Mouse (Mus musculus) midbrain, embryonic 13.5 days (tissue): ENCODE measurements at regions not wholly inside any gene's neighbourhood (a gene's known extent, or its start where the extent isn't known, plus 50 kb on each side); places are given as distances from the start of the nearest gene placed in this dataset.
A peak's percentile ranks its signal among the peaks of the same experiment; 100 is the strongest.

ENCODE experiments used
- ATAC-seq: fragments of 200-750 bp; cut with Nextera tagmentation; 2 replicates; pipeline ENCODE4 v1.8.0; 2017; ENCODE audit warnings: mild to moderate bottlenecking, moderate TSS enrichment, moderate library complexity
- H3K27ac ChIP-seq: fragments of 300-500 bp; sonication (generic); 2 replicates; pipeline ENCODE4 v1.5.1; 2015; ENCODE audit warnings: inconsistent platforms, mild to moderate bottlenecking, moderate library complexity
- H3K27me3 ChIP-seq: fragments of 300-500 bp; sonication (generic); 2 replicates; pipeline ENCODE4 v1.6.1; 2015; ENCODE audit warnings: mild to moderate bottlenecking, inconsistent platforms
- H3K36me3 ChIP-seq: fragments of 300-500 bp; sonication (generic); 2 replicates; pipeline ENCODE4 v1.6.1; 2015; ENCODE audit warnings: mild to moderate bottlenecking, inconsistent platforms
- H3K4me1 ChIP-seq: fragments of 300-500 bp; sonication (generic); replicated peaks from 2 replicates; pipeline ENCODE4 v1.6.1; 2015; ENCODE audit warnings: inconsistent platforms
- H3K4me2 ChIP-seq: fragments of 300-500 bp; sonication (generic); replicated peaks from 2 replicates; pipeline ENCODE4 v1.6.1; 2015; ENCODE audit warnings: moderate library complexity, mild to moderate bottlenecking, inconsistent platforms
- H3K4me3 ChIP-seq: fragments of 300-500 bp; sonication (generic); replicated peaks from 2 replicates; pipeline ENCODE4 v1.5.1; 2015; ENCODE audit warnings: mild to moderate bottlenecking, inconsistent platforms
- H3K9ac ChIP-seq: fragments of 300-500 bp; sonication (generic); replicated peaks from 2 replicates; pipeline ENCODE4 v1.6.1; 2015; ENCODE audit warnings: mild to moderate bottlenecking, inconsistent platforms
- H3K9me3 ChIP-seq: fragments of 300-500 bp; sonication (generic); 2 replicates; pipeline ENCODE4 v1.6.1; 2016; ENCODE audit warnings: mild to moderate bottlenecking, inconsistent platforms
- WGBS: fragments of 180-500 bp; shearing (Covaris S2); methylation state at CpG from one replicate; pipeline ENCODE4 v1.1.7; 2015; 5-methylcytosine and 5-hydroxymethylcytosine counted together

DNA sequence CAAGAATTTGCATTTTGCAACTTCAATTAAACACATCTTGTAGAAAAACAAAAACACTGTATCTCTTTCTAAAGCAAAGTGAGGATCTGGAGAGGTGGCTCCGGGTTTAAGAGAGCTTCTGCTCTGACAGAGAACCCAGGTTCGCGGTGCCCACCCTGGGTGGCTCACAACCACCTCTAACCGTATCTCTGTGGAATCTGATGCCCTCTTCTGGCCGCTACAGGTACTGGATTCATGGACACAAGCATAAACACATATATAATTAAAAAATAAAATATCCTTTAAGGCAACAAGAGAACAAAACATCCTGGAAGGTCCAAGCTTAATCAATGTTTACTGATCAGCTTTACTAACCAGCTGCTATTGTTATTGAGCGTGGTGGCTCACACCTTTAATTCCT, 124.3 kb upstream of the Dock1 start:
- no peak overlapping the region for H3K4me2 ChIP-seq
- 85% methylated on average over 6 of the region's 6 CpGs for WGBS
- H3K9ac ChIP-seq: no peak overlapping the region
- H3K27ac ChIP-seq: no peak overlapping the region
- H3K36me3 ChIP-seq: no peaks in the 10 kb centered on the region
- 0 out of 2 replicates have a peak, but pooled peaks cover 3% of the 10 kb centered on the region for H3K27me3 ChIP-seq
- H3K9me3 ChIP-seq: no peaks in the 10 kb centered on the region; the same call in 1 of the 2 replicates
- ATAC-seq: no peak
- peaks cover 15% of the 10 kb centered on the region for H3K4me1 ChIP-seq
- H3K4me3 ChIP-seq: no peak overlapping the region

DNA sequence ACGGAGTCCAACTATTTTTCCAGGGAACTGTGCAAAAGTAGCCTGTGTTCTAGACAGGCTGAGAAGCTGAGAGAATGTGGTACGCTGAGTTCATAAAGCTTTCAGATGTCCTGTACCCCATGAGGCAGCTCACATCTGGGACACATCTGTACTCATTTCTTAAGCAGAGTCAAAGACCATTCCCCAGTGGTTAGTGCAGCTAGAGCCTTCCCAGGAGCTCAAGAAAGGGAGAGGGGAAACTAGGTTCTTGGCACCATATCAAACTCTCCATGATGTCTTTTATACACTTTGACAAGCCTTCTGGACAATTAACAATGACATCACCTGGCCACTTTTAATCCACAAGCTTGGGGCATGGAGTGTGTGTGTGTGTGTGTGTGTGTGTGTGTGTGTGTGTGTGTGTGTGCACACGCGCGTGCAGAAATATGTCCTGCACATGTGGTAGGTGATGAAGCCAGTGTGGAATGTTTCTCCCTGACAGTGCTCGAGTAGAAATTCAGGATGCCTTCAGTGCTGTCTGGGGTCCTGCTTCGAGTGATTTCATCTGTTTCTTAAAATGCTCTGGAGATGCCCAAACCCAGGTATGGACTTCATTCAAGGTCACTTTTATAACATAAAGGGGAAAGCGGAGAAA, 121.1 kb upstream of the Dock1 start:
- no peak for ATAC-seq
- H3K27ac ChIP-seq: no peak overlapping the region
- no peaks in the 10 kb centered on the region for H3K36me3 ChIP-seq
- H3K4me1 ChIP-seq: peaks cover 15% of the 10 kb centered on the region
- no peak overlapping the region for H3K4me2 ChIP-seq
- H3K9ac ChIP-seq: no peak overlapping the region
- H3K4me3 ChIP-seq: no peak overlapping the region
- no peaks in the 10 kb centered on the region for H3K27me3 ChIP-seq
- H3K9me3 ChIP-seq: no peaks in the 10 kb centered on the region; the same call in 1 of the 2 replicates
- WGBS: 89% methylated on average over 8 of the region's 8 CpGs

DNA sequence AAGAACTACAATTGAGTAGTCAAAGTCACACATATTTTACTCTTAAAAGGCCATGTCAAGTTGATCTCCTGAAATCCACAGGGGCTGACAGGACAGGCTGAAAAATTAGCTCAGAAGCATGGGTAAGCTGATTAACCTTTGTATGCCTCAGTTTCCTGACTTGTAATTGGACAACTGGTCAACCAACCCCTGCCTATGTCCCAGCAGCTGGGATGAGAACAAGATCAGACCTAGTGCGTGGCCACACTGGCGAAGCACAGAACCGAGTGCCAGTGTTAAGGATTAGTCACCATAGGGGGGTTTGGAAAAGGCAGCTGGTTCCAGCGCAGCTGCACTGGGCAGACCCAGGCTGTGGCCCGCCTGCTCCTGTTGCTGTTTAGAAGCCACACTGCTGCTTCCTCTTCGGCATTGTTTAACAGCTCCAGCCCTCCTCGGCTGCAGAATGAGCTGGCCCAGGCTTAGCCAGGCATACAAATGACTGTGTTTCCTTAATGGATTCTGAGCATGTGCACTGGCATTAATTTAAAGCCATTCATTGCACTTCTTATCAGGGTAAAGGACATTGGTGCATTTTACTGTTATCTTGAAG, 120.1 kb upstream of the Dock1 start:
- WGBS: 6% methylated on average over 7 of the region's 7 CpGs
- peaks cover 15% of the 10 kb centered on the region for H3K4me1 ChIP-seq

DNA sequence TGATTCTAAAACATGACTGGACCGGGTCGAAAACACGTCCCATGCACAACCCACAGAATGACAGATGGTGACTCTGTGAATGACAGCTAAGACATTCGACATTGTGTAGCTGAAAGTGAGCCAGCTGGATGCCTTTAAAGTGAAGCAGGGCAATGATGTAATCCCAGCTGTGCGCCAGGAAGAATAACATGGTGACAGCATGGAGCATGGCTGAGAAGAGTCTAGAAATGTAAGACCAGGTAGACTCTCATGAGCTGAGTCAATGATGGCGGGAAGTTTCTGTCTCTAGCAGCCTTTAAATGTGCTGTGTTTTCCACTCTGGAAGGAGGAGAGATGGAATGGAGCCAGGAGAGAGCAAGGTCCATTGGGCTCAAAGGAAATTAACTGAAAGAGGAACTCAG, 118.4 kb upstream of the Dock1 start:
- H3K4me1 ChIP-seq: peaks cover 15% of the 10 kb centered on the region
- H3K27me3 ChIP-seq: no peaks in the 10 kb centered on the region
- no peak overlapping the region for H3K27ac ChIP-seq
- no peak overlapping the region for H3K4me3 ChIP-seq
- H3K9me3 ChIP-seq: no peaks in the 10 kb centered on the region
- H3K4me2 ChIP-seq: no peak overlapping the region
- no peaks in the 10 kb centered on the region for H3K36me3 ChIP-seq
- H3K9ac ChIP-seq: no peak overlapping the region
- WGBS: 62% methylated on average over 6 of the region's 6 CpGs
- ATAC-seq: no peak

More for the DNA sequence above, 120.1 kb upstream of the Dock1 start:
- H3K27ac ChIP-seq: peak overlapping the region; percentile 61
- H3K36me3 ChIP-seq: no peaks in the 10 kb centered on the region
- peak; percentile 94 for ATAC-seq
- no peaks in the 10 kb centered on the region for H3K27me3 ChIP-seq
- no peak overlapping the region for H3K4me3 ChIP-seq
- H3K9ac ChIP-seq: no peak overlapping the region
- no peaks in the 10 kb centered on the region; the same call in 1 of the 2 replicates for H3K9me3 ChIP-seq
- H3K4me2 ChIP-seq: no peak overlapping the region

DNA sequence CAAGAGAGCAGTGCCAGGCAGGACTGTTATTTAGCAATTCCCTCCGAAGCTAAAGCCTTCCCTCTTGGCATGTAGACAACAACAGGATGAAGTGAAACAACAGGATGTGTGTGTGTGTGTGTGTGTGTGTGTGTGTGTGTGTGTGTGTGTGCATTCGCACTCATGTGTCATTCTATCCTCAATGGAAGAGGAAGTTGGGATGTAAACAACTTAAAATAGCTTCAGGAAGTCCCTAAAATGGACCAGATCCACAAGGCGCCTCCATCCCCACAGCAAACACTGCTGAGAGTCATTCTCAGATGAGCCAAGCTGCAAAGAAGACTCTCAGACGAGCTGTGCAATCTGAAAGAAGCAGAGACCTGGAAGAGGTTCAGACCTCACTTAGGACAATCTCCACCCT, 114.4 kb upstream of the Dock1 start:
- no peaks in the 10 kb centered on the region for H3K9me3 ChIP-seq
- H3K4me1 ChIP-seq: peaks cover under 1% of the 10 kb centered on the region
- no peaks in the 10 kb centered on the region for H3K27me3 ChIP-seq
- no peak overlapping the region for H3K9ac ChIP-seq
- 83% methylated on average over 4 of the region's 4 CpGs for WGBS
- H3K27ac ChIP-seq: no peak overlapping the region
- no peak overlapping the region for H3K4me2 ChIP-seq
- no peak overlapping the region for H3K4me3 ChIP-seq
- no peaks in the 10 kb centered on the region for H3K36me3 ChIP-seq
- no peak for ATAC-seq

DNA sequence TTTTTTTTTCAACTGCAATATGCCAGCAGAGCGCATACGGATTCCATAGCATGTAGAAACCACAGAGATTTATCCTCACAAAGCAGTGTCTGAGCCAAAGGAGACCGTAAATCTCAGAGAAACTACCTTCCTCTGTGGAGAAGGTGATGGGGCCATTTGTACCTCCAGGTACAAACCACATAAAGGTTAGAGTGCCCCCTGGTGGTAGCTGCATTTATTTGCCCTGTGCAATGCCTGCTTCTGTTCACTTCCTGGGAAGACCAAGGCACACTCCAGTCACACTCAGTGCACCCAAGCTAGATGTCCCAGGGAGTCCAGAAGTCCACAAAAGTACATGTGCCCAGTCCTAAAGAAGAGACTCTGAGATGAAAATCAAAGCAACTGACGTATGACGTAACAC, 104.1 kb upstream of the Dock1 start:
- no peaks in the 10 kb centered on the region for H3K4me1 ChIP-seq
- no peaks in the 10 kb centered on the region; the same call in 1 of the 2 replicates for H3K9me3 ChIP-seq
- H3K4me2 ChIP-seq: no peak overlapping the region
- no peaks in the 10 kb centered on the region for H3K36me3 ChIP-seq
- H3K4me3 ChIP-seq: no peak overlapping the region
- no peak overlapping the region for H3K9ac ChIP-seq
- no peaks in the 10 kb centered on the region for H3K27me3 ChIP-seq
- ATAC-seq: no peak
- H3K27ac ChIP-seq: no peak overlapping the region
- WGBS: 86% methylated on average over 5 of the region's 5 CpGs

DNA sequence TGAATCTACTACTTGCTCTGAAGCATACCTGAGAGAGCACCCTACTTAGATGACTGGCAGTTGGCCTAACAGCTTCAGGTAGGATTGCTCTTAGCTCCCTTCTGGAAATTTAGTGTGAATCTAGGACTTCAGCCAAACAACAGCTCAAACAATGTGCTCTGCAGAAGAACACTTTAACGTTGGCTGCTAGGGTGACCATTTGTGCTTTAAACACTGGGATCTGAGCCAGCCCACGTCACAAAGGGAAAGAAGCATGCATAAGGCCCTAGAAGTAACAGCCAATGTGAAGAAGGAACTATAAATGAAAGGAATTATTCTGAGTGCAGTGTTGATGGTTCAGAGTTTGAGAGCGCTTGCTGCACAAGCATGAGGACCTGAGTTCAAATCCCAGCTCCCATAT, 101.2 kb upstream of the Dock1 start:
- H3K27me3 ChIP-seq: no peaks in the 10 kb centered on the region
- WGBS: 81% methylated on average over 3 of the region's 3 CpGs
- ATAC-seq: no peak

DNA sequence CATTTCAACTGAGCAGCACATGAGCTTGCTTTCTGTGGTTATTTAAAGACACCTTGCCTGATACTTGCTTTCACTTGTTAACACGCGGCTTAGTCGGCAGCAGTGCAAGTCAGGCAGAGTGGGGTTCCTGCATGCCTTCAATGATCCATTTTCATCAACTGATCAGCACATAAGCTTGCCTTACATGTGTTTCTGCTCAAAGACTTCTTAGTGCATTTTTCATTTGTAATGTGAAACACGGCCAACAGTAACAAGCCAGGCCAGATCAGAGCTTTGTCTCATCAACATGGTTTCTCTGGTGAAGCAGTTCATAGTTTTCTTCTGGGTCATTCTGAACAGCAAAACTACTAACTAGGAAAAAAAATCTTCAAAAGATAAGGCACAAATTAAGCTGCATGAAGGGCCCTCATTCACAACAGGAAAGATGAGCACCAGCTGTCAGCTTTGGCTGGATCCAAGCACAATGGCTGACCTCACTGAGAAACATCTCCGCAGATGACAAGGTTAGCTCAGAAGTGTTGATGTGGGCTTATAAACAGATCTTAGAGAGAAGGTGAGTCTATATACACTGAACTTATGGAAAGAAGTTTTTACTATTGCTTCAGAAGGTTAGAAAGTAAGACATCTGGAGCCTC, 100.2 kb upstream of the Dock1 start:
- H3K27me3 ChIP-seq: no peaks in the 10 kb centered on the region
- H3K4me3 ChIP-seq: no peak overlapping the region
- H3K9me3 ChIP-seq: no peaks in the 10 kb centered on the region; the same call in 1 of the 2 replicates
- H3K4me1 ChIP-seq: no peaks in the 10 kb centered on the region
- H3K4me2 ChIP-seq: no peak overlapping the region
- ATAC-seq: no peak
- no peak overlapping the region for H3K27ac ChIP-seq
- H3K9ac ChIP-seq: no peak overlapping the region
- 92% methylated on average over 5 of the region's 5 CpGs for WGBS
- H3K36me3 ChIP-seq: no peaks in the 10 kb centered on the region

More for the DNA sequence above, 101.2 kb upstream of the Dock1 start:
- Histone ChIP-seq H3K9me3 (no peaks in the 10 kb centered on the region; the same call in 1 of the 2 replicates), H3K9ac (no peak overlapping the region), H3K27ac (no peak overlapping the region), H3K4me3 (no peak overlapping the region), H3K4me1 (no peaks in the 10 kb centered on the region), H3K36me3 (no peaks in the 10 kb centered on the region), H3K4me2 (no peak overlapping the region)

DNA sequence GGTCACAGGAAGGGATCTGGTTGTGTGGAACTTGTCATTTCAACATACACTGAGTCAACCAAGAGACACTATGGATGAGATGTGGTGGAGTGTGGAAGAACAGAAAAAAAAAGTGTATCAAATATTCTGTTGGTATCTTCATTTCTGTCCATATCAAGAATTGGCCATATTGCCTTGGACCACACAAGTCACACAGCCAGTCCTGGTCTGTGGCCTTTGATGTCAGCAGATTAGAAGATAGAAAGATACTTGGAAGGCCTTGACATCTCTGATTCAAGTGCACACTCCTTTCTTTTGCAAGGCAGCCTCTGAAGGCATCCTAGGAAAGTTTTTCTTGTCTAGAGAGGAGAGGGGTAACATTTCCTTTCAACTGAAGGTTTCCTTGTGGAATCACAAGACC, 88.7 kb upstream of the Dock1 start:
- no peaks in the 10 kb centered on the region for H3K4me1 ChIP-seq
- no peak for ATAC-seq
- no peak overlapping the region for H3K9ac ChIP-seq
- no peaks in the 10 kb centered on the region for H3K36me3 ChIP-seq
- H3K27me3 ChIP-seq: no peaks in the 10 kb centered on the region
- H3K27ac ChIP-seq: no peak overlapping the region
- no peak overlapping the region for H3K4me3 ChIP-seq
- no peak overlapping the region for H3K4me2 ChIP-seq
- H3K9me3 ChIP-seq: no peaks in the 10 kb centered on the region

DNA sequence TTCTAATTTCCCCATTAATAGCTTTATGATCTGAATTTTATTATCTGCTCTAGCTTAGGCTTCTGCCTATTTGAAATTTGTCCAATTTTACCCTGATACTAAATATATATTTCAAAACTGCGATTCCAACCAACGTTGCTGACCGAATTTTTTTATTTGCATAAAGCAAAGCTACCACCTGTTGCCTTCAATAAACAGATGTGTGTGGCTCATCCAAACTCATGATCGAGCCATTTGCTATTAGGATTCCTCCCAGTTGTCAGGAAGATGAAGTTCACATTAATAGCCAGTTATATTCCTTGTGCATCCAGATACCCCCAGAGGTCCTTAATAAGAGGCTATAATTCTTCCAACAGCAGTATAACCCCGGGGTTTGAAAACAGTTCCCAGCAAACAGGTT, 85.0 kb upstream of the Dock1 start:
- Histone ChIP-seq H3K27me3 (no peaks in the 10 kb centered on the region), H3K27ac (no peak overlapping the region), H3K4me3 (no peak overlapping the region), H3K4me2 (no peak overlapping the region), H3K9ac (no peak overlapping the region), H3K36me3 (no peaks in the 10 kb centered on the region), H3K4me1 (no peaks in the 10 kb centered on the region), H3K9me3 (no peaks in the 10 kb centered on the region)
- 90% methylated on average over 5 of the region's 5 CpGs for WGBS
- ATAC-seq: no peak

DNA sequence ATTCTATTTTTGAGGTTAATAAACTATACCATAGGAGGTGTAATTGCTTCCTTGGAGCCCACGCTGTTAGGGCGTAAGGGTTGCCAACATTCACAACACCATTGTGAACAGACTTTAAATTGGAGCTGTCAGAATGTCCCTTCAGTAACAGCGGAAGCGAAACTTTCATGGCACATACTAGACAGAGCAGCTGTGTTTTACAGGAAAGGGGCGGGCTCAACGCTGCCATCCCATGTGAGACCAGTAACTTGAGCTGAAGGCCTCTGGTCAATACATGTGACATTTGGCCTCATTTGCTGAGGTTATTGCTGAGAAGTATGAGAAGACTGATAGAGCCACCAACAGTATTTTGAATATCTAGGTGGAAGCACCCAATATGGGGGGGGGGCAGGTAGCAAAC, 83.5 kb upstream of the Dock1 start:
- no peak for ATAC-seq
- no peak overlapping the region for H3K4me2 ChIP-seq
- H3K4me3 ChIP-seq: no peak overlapping the region
- H3K4me1 ChIP-seq: no peaks in the 10 kb centered on the region
- H3K27me3 ChIP-seq: no peaks in the 10 kb centered on the region
- no peaks in the 10 kb centered on the region for H3K36me3 ChIP-seq
- H3K27ac ChIP-seq: no peak overlapping the region
- 93% methylated on average over 6 of the region's 6 CpGs for WGBS
- H3K9me3 ChIP-seq: no peaks in the 10 kb centered on the region
- no peak overlapping the region for H3K9ac ChIP-seq

DNA sequence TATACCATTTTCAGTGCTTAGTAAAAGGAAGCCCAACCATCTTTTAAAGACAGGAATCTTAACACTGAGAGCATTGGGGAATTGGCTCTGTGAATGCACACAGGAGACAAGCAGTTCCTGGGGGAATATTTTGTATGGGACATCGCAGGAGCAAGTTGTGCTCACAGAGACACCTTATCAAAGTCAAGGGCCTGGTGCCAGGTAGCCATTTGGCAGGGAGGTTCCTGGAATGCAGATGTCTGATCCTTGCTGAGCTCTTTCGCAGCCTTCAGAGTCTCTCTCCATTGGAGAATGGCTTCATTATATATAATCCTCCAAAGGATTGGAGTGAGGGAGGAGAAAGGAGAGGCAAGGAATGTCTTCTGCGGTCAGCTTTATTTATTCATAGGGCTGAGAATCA, 62.6 kb upstream of the Dock1 start:
- Histone ChIP-seq H3K27me3 (no peaks in the 10 kb centered on the region), H3K4me1 (no peaks in the 10 kb centered on the region), H3K27ac (no peak overlapping the region), H3K9ac (no peak overlapping the region), H3K9me3 (no peaks in the 10 kb centered on the region), H3K36me3 (no peaks in the 10 kb centered on the region), H3K4me2 (no peak overlapping the region), H3K4me3 (no peak overlapping the region)
- 65% methylated on average over 3 of the region's 3 CpGs for WGBS
- ATAC-seq: no peak
